Comparison of ENCODE assay signal across 16 mouse cellular contexts in the genomic region with DNA sequence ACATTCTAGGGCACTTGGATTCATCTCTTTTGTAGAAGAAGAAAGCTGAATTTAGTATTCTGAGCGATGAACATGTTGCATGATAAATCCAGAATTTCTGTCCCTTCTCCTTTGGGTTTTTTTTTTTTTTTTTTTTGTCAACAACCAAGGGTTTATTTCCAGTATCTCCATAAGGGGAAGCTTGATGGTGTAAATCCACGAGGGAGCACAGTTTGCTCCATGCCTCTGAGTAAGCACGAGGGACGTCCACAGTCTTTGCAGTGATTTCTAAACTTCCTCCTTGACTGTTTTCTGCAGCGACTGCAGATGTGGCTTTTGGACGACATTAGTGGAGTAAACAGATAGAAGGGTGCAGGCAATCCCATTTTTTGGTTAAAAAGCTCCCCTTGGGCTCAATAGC.
"Had no signal": no experiment of that assay in that cellular context is flagged by ENCODE, and none has a peak within 500 bp of the region (broad histone marks: within the 10 kb centered on the region; RNA-seq: fewer than 3 reads in every experiment).

No protein-coding gene starts in this region.

- H3K4me3 ChIP-seq: neural tube, embryonic 13.5 days; neural tube, embryonic 15.5 days; stomach, embryonic 15.5 days had no signal

- DNase-seq: retina, postnatal 1 day; right cerebral cortex, adult 18-20 months; right cerebral cortex, postnatal 14 days; right cerebral cortex, postnatal 25 days; right cerebral cortex, postnatal 4 days; spleen, adult 18-20 months; thymus, adult 18-20 months; thymus, adult 2 months; thymus, postnatal 14 days; thymus, postnatal 25 days; thymus, postnatal 36 days; thymus, postnatal 4 days had no signal

- H3K27ac ChIP-seq: neural tube, embryonic 13.5 days; neural tube, embryonic 15.5 days; stomach, embryonic 15.5 days; stomach, postnatal 0 days had no signal
